Mouse (Mus musculus): ENCODE results near the gene H2afx. TPM values are rescaled to one million over a fixed set of nuclear protein-coding genes. Genes with fewer than 3 reads are reported as not detected.

The H2afx gene
- total and polyA plus RNA-seq, 3 experiments, result 89.6 to 828 TPM; not detected in 1

GRCm38 (mm10) chr9:44379054-44379834, 44.8 kb downstream of the H2afx start, which contains the start of gene Hyou1:
TSS of gene Hyou1 (plus strand) at chr9:44379490.
- H3K9me3 ChIP-seq (replicated peaks; ENCODE audit: insufficient read depth, low read length), result no peaks in the 10 kb centered on the region
- H3K9ac ChIP-seq (ENCODE audit: control insufficient read depth, low read depth, low read length, poor library complexity, severe bottlenecking), result peak within 1 kb of the TSS; percentile 94
- peaks cover 0 to 9% of the 10 kb centered on the region in 2 experiments; a peak in 3 of 4 replicates for H3K4me1 ChIP-seq (ENCODE audit: control insufficient read depth in 1 of 2, insufficient read depth in 2 of 2, low read length in 2 of 2)
- peaks cover 26% of the 10 kb centered on the region for H3K79me2 ChIP-seq (ENCODE audit: control insufficient read depth, insufficient read depth, low read length, poor library complexity)
- peaks cover 8 to 10% of the 10 kb centered on the region in 2 experiments for H3K36me3 ChIP-seq (ENCODE audit: control insufficient read depth in 1 of 2, insufficient read depth in 2 of 2, low read length in 2 of 2)
- H3K27ac ChIP-seq (ENCODE audit: control insufficient read depth, low read depth, low read length), result peak within 1 kb of the TSS; percentile 89
- DNase-seq (ENCODE audit: low read depth, low spot score), result peak; percentile 98
- H3K4me3 ChIP-seq (ENCODE audit: control insufficient read depth in 1 of 2, insufficient read depth in 1 of 2, low read depth in 2 of 2, low read length in 2 of 2), result peak within 1 kb of the TSS; percentile 81 to 96
- no peaks in the 10 kb centered on the region for H3K27me3 ChIP-seq (ENCODE audit: control insufficient read depth in 1 of 2, insufficient read depth in 2 of 2, low read length in 2 of 2)
- TF ChIP-seq CHD1 (IDR thresholded peaks at IDR 0.05; ENCODE audit: low read depth, low read length) (no peak), UBTF (IDR thresholded peaks at IDR 0.05; ENCODE audit: borderline replicate concordance, insufficient read depth, low read depth, low read length) (no peak), POLR2AphosphoS2 (IDR thresholded peaks at IDR 0.05; ENCODE audit: low read length) (peak; percentile 81), ELF1 (IDR thresholded peaks at IDR 0.05; ENCODE audit: low read depth, low read length) (peak; percentile 84), JUND (IDR thresholded peaks at IDR 0.05; ENCODE audit: low read depth, low read length) (no peak), TCF12 (IDR thresholded peaks at IDR 0.05; ENCODE audit: low read depth, low read length) (peak; percentile 35; the same call in 1 of the 2 replicates), GABPA (IDR thresholded peaks at IDR 0.05; ENCODE audit: low read depth, low read length) (no peak), EP300 (IDR thresholded peaks at IDR 0.05; ENCODE audit: low read depth in 1 of 2, low read length in 2 of 2) (peak in 1 of 2 experiments; percentile 26; a peak in 2 of 4 replicates), MXI1 (IDR thresholded peaks at IDR 0.05; ENCODE audit: low read depth, low read length) (peak; percentile 78), TBP (IDR thresholded peaks at IDR 0.05; ENCODE audit: low read depth, low read length) (peak; percentile 11; the same call in 1 of the 2 replicates), MYC (IDR thresholded peaks at IDR 0.05; ENCODE audit: low read depth, low read length) (peak; percentile 89), ZKSCAN1 (IDR thresholded peaks at IDR 0.05; ENCODE audit: low read depth, low read length) (no peak), GATA1 (IDR thresholded peaks at IDR 0.05; ENCODE audit: low read depth, low read length) (peak; percentile 60; the same call in 1 of the 2 replicates), MEF2A (IDR thresholded peaks at IDR 0.05; ENCODE audit: extremely low read depth, insufficient replicate concordance, low read depth, low read length, poor library complexity, severe bottlenecking) (no peak), ZNF384 (IDR thresholded peaks at IDR 0.05; ENCODE audit: low read depth, low read length) (no peak), NELFE (IDR thresholded peaks at IDR 0.05; ENCODE audit: low read depth, low read length) (peak; percentile 89), RCOR1 (IDR thresholded peaks at IDR 0.05; ENCODE audit: low read depth, low read length) (no peak), RAD21 (IDR thresholded peaks at IDR 0.05; ENCODE audit: low read depth, low read length) (no peak), ZMIZ1 (IDR thresholded peaks at IDR 0.05; ENCODE audit: low read depth, low read length) (0 out of 2 replicates have a peak, but pooled peaks have one; percentile 19), POLR2A (IDR thresholded peaks at IDR 0.05; ENCODE audit: control insufficient read depth in 1 of 2, insufficient read depth in 1 of 2, low read depth in 1 of 2, low read length in 2 of 2, poor library complexity in 1 of 2) (peak; percentile 67 to 94), TAL1 (IDR thresholded peaks at IDR 0.05; ENCODE audit: low read length) (no peak), CTCF (IDR thresholded peaks at IDR 0.05 in 2 of 3, conservative IDR thresholded peaks at IDR 0.05 in 1 of 3; ENCODE audit: control insufficient read depth in 1 of 3, insufficient read depth in 1 of 3, low read depth in 2 of 3, low read length in 3 of 3, poor library complexity in 1 of 3, severe bottlenecking in 1 of 3) (0 out of 6 replicates have a peak, but pooled peaks of 1 of the 3 experiments have one; percentile 10), MAFK (IDR thresholded peaks at IDR 0.05; ENCODE audit: borderline replicate concordance, low read depth, low read length) (no peak), NRF1 (IDR thresholded peaks at IDR 0.05; ENCODE audit: insufficient read depth, low read depth, low read length, poor library complexity, severe bottlenecking) (peak; percentile 76), ZC3H11A (IDR thresholded peaks at IDR 0.05; ENCODE audit: low read depth, low read length) (no peak), BHLHE40 (IDR thresholded peaks at IDR 0.05; ENCODE audit: borderline replicate concordance, low read depth, low read length) (no peak), SIN3A (IDR thresholded peaks at IDR 0.05; ENCODE audit: low read length) (peak; percentile 90), USF1 (IDR thresholded peaks at IDR 0.05; ENCODE audit: low read depth, low read length) (peak; percentile 65), CHD2 (IDR thresholded peaks at IDR 0.05; ENCODE audit: low read length) (peak; percentile 90), MYB (IDR thresholded peaks at IDR 0.05; ENCODE audit: low read depth, low read length) (no peak), USF2 (IDR thresholded peaks at IDR 0.05; ENCODE audit: borderline replicate concordance in 1 of 2, insufficient read depth in 1 of 2, low read depth in 1 of 2, low read length in 2 of 2) (no peak), ETS1 (IDR thresholded peaks at IDR 0.05; ENCODE audit: low read depth, low read length) (peak; percentile 22; the same call in 1 of the 2 replicates), KAT2A (conservative IDR thresholded peaks at IDR 0.05; ENCODE audit: low read depth, low read length) (peak; percentile 49; the same call in 1 of the 2 replicates), HCFC1 (IDR thresholded peaks at IDR 0.05; ENCODE audit: low read depth, low read length) (peak; percentile 79), E2F4 (IDR thresholded peaks at IDR 0.05; ENCODE audit: borderline replicate concordance, low read depth, low read length) (no peak)

Data from MEL (cell line).